Mouse (Mus musculus): ENCODE results near the gene Yme1l1. TPM values are rescaled to one million over a fixed set of nuclear protein-coding genes. Genes with fewer than 3 reads are reported as not detected.
A peak's percentile ranks its signal among the peaks of the same experiment; 100 is the strongest.

Gene Yme1l1
- polyA plus RNA-seq, 1 experiment from 2014 or later = 82.3 TPM

DNA sequence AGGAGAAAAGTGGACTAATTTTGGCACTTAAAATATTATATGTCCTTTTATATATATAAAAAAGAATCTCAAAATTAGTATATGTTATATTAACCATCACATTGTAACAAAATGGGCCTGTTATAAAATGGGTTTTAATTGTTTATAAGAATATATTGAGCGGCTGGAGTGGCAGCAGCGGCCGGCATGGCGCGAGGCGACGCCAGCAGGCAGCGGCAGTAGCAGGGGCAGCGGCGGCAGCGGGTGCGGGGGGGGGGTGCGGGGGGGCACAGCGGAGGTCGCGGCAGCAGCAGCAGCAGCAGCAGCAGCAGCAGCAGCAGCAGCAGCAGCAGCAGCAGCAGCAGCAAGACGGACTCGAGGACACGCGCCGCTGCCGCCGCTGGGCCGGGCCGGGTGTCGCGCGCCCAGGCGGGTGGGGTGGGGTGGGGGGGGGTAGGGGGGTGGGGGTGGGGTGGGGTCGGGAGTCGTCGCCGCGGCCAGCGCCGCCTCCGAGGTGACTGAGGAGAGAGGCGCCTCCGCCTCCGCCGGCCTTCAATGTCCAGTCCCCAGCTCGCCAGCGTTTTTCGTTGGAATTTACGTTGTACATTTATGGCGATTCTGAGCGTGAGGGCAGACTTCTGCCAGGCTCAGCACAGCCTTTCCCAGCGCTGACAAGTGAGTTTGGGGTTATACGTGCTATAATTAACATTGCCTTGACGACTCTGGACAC lies 78.0 kb downstream of the Yme1l1 start:
- H3K4me2 ChIP-seq (replicated peaks) = peak overlapping the region; percentile 71
- ATAC-seq (ENCODE audit: low FRiP score) = peak; percentile 77
- WGBS = 0% methylated on average over 27 of the region's 50 CpGs
- H3K9ac ChIP-seq = peak overlapping the region; percentile 71
- H3K27ac ChIP-seq = no peak overlapping the region
- H3K4me3 ChIP-seq = peak overlapping the region; percentile 57
- no peaks in the 10 kb centered on the region for H3K27me3 ChIP-seq
- no peaks in the 10 kb centered on the region for H3K9me3 ChIP-seq (replicated peaks)
- no peaks in the 10 kb centered on the region for H3K36me3 ChIP-seq
- H3K4me1 ChIP-seq = no peaks in the 10 kb centered on the region

Other genes with a start within 250 kb of the Yme1l1 start
- gene Abi1, start 116.1 kb upstream of the Yme1l1 start, polyA plus RNA-seq (2016; fragmentation: Nextera tagmentation; extraction: Ambion mirVana) = 48.2 and 49.3 TPM in 2 replicates
- gene Acbd5, start 88.2 kb upstream of the Yme1l1 start, polyA plus RNA-seq (2016; fragmentation: Nextera tagmentation; extraction: Ambion mirVana) = 67.9 and 73.0 TPM in 2 replicates
- 8.1 and 8.3 TPM in 2 replicates for gene Mastl, start 345 bp upstream of the Yme1l1 start, polyA plus RNA-seq (2016; fragmentation: Nextera tagmentation; extraction: Ambion mirVana)
- not detected in 2 replicates for gene 4931423N10Rik, start 51.1 kb downstream of the Yme1l1 start, polyA plus RNA-seq (2016; fragmentation: Nextera tagmentation; extraction: Ambion mirVana)
- gene Nxph2, start 164.9 kb downstream of the Yme1l1 start, polyA plus RNA-seq (2016; fragmentation: Nextera tagmentation; extraction: Ambion mirVana) = 0.31 and 0.57 TPM in 2 replicates

Measured in hindbrain, embryonic 12.5 days (tissue).